Mouse (Mus musculus) heart, embryonic 16.5 days (tissue): ENCODE data around the gene Itk. TPM values are rescaled to one million over a fixed set of nuclear protein-coding genes. Genes with fewer than 3 reads are reported as not detected.
"Not testable (repeated sequence)": the region's sequence is repeated elsewhere in the genome, so short reads cannot be mapped to it uniquely, and the experiment has no call there.

Experiments
- ATAC-seq: fragments of 200-750 bp; cut with Nextera tagmentation; replicated peaks from 2 replicates; pipeline ENCODE4 v1.8.0; 2017; ENCODE audit warnings: moderate number of reproducible peaks; ENCODE audit not compliant: insufficient read depth, low FRiP score; ENCODE audit errors: extremely low read depth
- H3K27ac ChIP-seq: fragments of 300-500 bp; sonication (generic); 2 replicates; pipeline ENCODE4 v1.5.1; 2014; ENCODE audit warnings: mild to moderate bottlenecking, low read length, control low read depth, moderate library complexity
- H3K27me3 ChIP-seq: fragments of 300-500 bp; sonication (generic); 2 replicates; pipeline ENCODE4 v1.6.1; 2014; ENCODE audit warnings: low read length, mixed read lengths; ENCODE audit not compliant: control insufficient read depth, insufficient read depth
- H3K36me3 ChIP-seq: fragments of 300-500 bp; sonication (generic); 2 replicates; pipeline ENCODE4 v1.6.1; 2014; ENCODE audit not compliant: control insufficient read depth, insufficient read depth
- H3K4me1 ChIP-seq: fragments of 300-500 bp; sonication (generic); 2 replicates; pipeline ENCODE4 v1.6.1; 2014; ENCODE audit warnings: low read length, mixed read lengths; ENCODE audit not compliant: control insufficient read depth, insufficient read depth
- H3K4me2 ChIP-seq: fragments of 300-500 bp; sonication (generic); 2 replicates; pipeline ENCODE4 v1.6.1; 2014; ENCODE audit warnings: low read depth, mild to moderate bottlenecking, control low read depth, low read length
- H3K4me3 ChIP-seq: fragments of 300-500 bp; sonication (generic); 2 replicates; pipeline ENCODE4 v1.5.1; 2014; ENCODE audit warnings: mild to moderate bottlenecking, control low read depth, low read length
- H3K9ac ChIP-seq: fragments of 300-500 bp; sonication (generic); 2 replicates; pipeline ENCODE4 v1.6.1; 2014; ENCODE audit warnings: low read length, control low read depth
- H3K9me3 ChIP-seq: fragments of 300-500 bp; sonication (generic); replicated peaks from 2 replicates; pipeline ENCODE4 v1.6.1; 2016; ENCODE audit warnings: low read length; ENCODE audit not compliant: control insufficient read depth
- WGBS: fragments of 180-500 bp; shearing (Covaris S2); extraction: QIAGEN DNeasy Blood & Tissue Kit; methylation state at CpG from one replicate; pipeline ENCODE4 v1.1.7; 2014; 5-methylcytosine and 5-hydroxymethylcytosine counted together
- polyA plus RNA-seq: library from polyadenylated mRNA; unstranded; fragments of >200 nt; fragmentation: Nextera tagmentation; extraction: Ambion mirVana; gene quantifications from 2 replicates; pipeline ENCODE4 v1.2.1, GENCODE M21; 2015

The Itk gene
- 2.0 and 5.2 TPM in 2 replicates for polyA plus RNA-seq

GRCm38 (mm10) chr11:46389336-46390117 is at the start of gene Itk:
Gene Itk (minus strand): TSS chr11:46389515.
- peak; percentile 64 for ATAC-seq
- Histone ChIP-seq H3K9ac (no peak within 1 kb of the TSS), H3K27me3 (no peaks in the 10 kb centered on the region), H3K27ac (peak within 1 kb of the TSS; percentile 48; the same call in 1 of the 2 replicates), H3K9me3 (no peaks in the 10 kb centered on the region), H3K4me2 (0 out of 2 replicates have a peak within 1 kb of the TSS, but pooled peaks have one; percentile 5), H3K4me1 (no peaks in the 10 kb centered on the region), H3K4me3 (peak within 1 kb of the TSS; percentile 30), H3K36me3 (no peaks in the 10 kb centered on the region)
- WGBS, result 73% methylated on average over 13 of the region's 13 CpGs

DNA sequence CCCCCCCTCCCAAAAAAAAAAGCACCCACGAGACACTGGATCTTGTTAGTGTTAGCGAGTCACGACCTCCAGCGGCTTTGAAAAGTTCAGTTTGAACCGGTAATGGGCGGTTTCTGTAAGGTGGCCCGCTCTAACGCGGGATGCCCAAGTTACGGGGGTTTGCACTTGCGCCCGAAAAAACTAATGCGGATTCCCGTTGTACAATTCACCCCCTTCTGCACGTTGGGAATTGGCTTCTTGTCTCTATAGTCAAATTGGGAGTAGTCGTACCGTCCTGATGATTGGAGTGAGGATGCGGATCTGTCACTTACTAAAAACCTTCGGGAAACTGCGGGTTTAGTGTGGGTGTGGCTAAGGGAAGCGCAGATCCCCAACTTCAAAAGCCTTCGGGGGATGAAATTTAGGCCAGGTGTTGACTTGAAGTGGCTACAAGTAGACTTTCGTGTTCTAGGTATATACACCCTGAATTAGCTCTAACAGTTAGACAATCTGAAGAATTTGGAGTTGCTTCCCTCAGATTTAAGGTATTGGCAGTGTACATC is 48.2 kb upstream of the Itk start:
- H3K9ac ChIP-seq, result peak overlapping the region; percentile 84
- no peaks in the 10 kb centered on the region for H3K9me3 ChIP-seq
- H3K4me2 ChIP-seq, result peak overlapping the region; percentile 96
- ATAC-seq, result peak; percentile 16; the same call in 1 of the 2 replicates
- peak overlapping the region; percentile 89 for H3K27ac ChIP-seq
- peak overlapping the region; percentile 81 for H3K4me3 ChIP-seq
- H3K36me3 ChIP-seq, result peaks cover 6% of the 10 kb centered on the region
- H3K4me1 ChIP-seq, result peaks cover 9% of the 10 kb centered on the region
- 1% methylated on average over 23 of the region's 23 CpGs for WGBS
- H3K27me3 ChIP-seq, result no peaks in the 10 kb centered on the region

DNA sequence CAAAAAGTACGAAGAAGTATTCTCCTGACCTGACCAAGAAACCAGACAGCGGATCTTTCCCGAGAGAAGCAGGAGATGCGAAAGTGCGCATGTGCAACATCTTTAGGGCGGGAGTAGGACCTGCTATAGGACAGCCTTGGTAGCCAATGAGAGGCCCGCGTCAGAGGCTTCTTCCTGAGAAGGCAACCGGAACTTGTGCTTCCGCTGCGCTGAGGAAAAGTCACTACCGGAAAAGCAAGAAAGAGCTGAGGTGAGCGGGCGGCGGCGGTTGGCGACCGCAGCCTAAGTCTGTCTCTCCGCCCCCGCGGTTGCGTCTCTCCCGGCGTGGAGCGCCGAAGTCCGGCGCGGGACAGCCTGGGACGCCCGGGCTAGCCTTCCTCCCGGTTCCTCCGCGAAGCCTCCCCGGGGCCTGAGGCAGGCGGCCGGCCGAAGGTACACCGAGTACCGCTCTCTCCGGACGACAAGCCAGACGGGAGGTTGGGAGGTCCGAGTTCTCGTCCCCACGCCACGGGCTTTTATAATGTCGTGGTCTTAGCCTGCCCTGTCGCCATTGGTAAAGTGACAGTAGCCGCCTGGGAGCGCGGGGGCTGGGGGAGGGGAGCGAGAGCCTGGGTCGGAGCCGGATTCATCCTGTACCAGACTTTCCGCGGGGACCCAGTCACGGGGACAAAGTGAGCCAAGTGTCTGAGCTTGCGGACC is 47.6 kb upstream of the Itk start, which contains the start of gene Med7:
TSS of gene Med7 (plus strand) at position 166 of the 699 bp plus-strand sequence.
- Histone ChIP-seq H3K4me1 (peaks cover 9% of the 10 kb centered on the region), H3K27me3 (no peaks in the 10 kb centered on the region), H3K9ac (peak within 1 kb of the TSS; percentile 84), H3K9me3 (no peaks in the 10 kb centered on the region), H3K4me2 (peak within 1 kb of the TSS; percentile 96), H3K36me3 (peaks cover 6% of the 10 kb centered on the region), H3K27ac (peak within 1 kb of the TSS; percentile 89), H3K4me3 (peak within 1 kb of the TSS; percentile 81)
- WGBS, result under 1% methylated on average over 56 of the region's 59 CpGs
- peak; percentile 99 for ATAC-seq

DNA sequence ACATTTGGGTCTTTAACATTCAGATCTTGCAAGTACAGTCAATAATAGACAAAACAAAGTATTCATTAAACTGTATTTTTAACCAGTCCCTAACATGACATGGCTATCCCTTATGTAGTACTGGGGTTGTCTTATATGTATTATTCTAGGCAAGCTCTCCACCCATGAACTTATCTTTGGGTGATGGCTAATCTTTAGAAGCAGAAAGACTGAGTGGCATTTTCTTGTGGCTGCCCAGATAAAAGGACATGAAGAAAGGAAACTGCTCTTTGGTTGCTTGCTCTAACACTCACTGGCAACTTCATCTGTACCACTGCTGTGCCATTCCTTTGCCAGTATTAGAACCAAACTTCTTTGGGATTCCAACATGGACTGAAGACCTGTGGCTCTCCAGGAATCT is 46.0 kb upstream of the Itk start:
- H3K9me3 ChIP-seq, result no peaks in the 10 kb centered on the region
- no peak overlapping the region for H3K4me3 ChIP-seq
- no peak overlapping the region for H3K9ac ChIP-seq
- no peak for ATAC-seq
- no peaks in the 10 kb centered on the region for H3K27me3 ChIP-seq
- H3K4me2 ChIP-seq, result no peak overlapping the region
- peaks cover 9% of the 10 kb centered on the region for H3K4me1 ChIP-seq
- no peak overlapping the region for H3K27ac ChIP-seq
- peaks cover under 1% of the 10 kb centered on the region; the same call in 1 of the 2 replicates for H3K36me3 ChIP-seq

GRCm38 (mm10) chr11:46431129-46431528 is 41.8 kb upstream of the Itk start:
- Histone ChIP-seq H3K27me3 (no peaks in the 10 kb centered on the region), H3K4me1 (0 out of 2 replicates have a peak, but pooled peaks cover 2% of the 10 kb centered on the region), H3K4me3 (no peak overlapping the region), H3K4me2 (no peak overlapping the region), H3K9ac (no peak overlapping the region), H3K9me3 (no peaks in the 10 kb centered on the region), H3K27ac (no peak overlapping the region), H3K36me3 (no peaks in the 10 kb centered on the region)
- no peak; the same call in 1 of the 2 replicates for ATAC-seq
- 9% methylated on average over 3 of the region's 3 CpGs for WGBS

DNA sequence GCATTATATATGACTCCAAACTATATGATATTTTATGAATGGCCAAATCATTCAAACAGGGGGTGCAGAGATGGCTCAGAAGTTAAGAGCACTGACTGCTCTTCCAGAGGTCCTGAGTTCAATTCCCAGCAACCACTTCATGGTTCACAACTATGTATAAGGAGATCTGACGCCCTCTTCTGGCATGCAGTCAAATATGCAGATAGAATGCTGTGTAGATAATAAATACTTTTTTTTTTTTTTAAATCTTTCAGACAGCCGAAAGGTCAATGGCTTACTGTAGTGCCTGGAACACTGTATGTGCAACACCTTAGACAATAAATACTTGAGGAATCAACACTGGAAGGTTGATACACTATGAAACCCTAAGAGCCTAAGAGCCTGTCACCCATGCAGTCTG is 40.8 kb upstream of the Itk start:
- Histone ChIP-seq H3K9ac (no peak overlapping the region), H3K4me1 (no peaks in the 10 kb centered on the region), H3K4me3 (no peak overlapping the region), H3K27me3 (no peaks in the 10 kb centered on the region), H3K4me2 (no peak overlapping the region), H3K36me3 (no peaks in the 10 kb centered on the region), H3K27ac (no peak overlapping the region), H3K9me3 (no peaks in the 10 kb centered on the region)
- no peak for ATAC-seq
- WGBS, result 72% methylated on average over 2 of the region's 2 CpGs

- H3K4me1 ChIP-seq, ATAC-seq, H3K9ac ChIP-seq, H3K36me3 ChIP-seq, H3K27me3 ChIP-seq, H3K9me3 ChIP-seq, H3K27ac ChIP-seq, H3K4me3 ChIP-seq, H3K4me2 ChIP-seq: not testable (repeated sequence)
- 48% methylated on average over 4 of the region's 4 CpGs for WGBS
Measured at GRCm38 (mm10) chr11:46428131-46428530, 38.8 kb upstream of the Itk start.

DNA sequence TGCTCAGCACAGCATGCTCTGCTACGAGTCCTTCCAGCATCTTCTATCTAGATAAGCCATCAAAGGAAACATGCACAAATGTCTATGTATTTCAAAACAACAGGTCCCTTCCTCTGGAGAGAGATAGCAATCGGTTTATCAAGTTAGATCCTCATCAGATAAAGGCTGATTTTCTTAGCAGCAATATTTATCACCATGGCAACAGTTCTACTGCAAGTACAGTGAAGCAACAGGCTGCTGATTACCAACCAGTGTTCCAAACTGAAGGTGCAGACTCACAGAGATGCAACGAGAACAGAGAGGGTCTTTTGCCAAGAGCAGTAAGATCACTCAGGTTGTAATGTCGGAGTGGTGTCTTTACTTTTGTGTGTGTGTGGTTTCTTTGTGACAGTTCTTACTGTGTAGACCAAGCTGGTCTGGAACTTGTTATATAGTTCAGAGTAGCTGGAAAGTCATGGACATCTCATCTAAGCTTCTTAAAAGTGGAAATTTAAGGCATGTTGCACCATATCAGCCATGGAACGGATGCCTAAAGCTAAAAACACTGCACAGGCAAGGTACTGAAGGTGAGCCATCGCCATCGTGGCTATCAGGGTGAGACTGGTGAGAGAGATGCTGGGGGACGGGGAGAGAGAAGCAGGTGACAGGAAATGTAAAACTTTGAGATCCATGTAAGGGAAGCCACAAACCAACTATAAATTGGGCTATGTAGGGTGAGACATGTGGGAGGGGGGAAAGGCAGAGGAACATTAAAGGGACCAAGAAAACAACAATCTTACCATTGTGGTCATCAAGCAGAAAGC is 32.0 kb upstream of the Itk start:
- no peak overlapping the region for H3K4me3 ChIP-seq
- no peaks in the 10 kb centered on the region for H3K27me3 ChIP-seq
- no peaks in the 10 kb centered on the region for H3K4me1 ChIP-seq
- WGBS, result 67% methylated on average over 8 of the region's 8 CpGs
- no peak overlapping the region for H3K27ac ChIP-seq
- H3K9ac ChIP-seq, result no peak overlapping the region
- H3K36me3 ChIP-seq, result no peaks in the 10 kb centered on the region
- no peak overlapping the region for H3K4me2 ChIP-seq
- no peaks in the 10 kb centered on the region for H3K9me3 ChIP-seq
- ATAC-seq, result peak; percentile 37; the same call in 1 of the 2 replicates
